Mouse (Mus musculus) forebrain, embryonic 11.5 days (tissue): ENCODE measurements at regions not wholly inside any gene's neighbourhood (a gene's known extent, or its start where the extent isn't known, plus 50 kb on each side); places are given as distances from the start of the nearest gene placed in this dataset.

Experiments used
- ATAC-seq: fragments of 200-750 bp; cut with Nextera tagmentation; replicated peaks from 2 replicates; pipeline ENCODE4 v1.8.0; 2017; ENCODE audit warnings: moderate TSS enrichment; ENCODE audit not compliant: low FRiP score
- DNase-seq: peaks from one replicate; pipeline ENCODE4 v3.0.0-alpha.2; 2017; ENCODE audit warnings: low spot score
- H3K27ac ChIP-seq: fragments of 300-500 bp; sonication (generic); 2 replicates; pipeline ENCODE4 v1.5.1; 2014; ENCODE audit warnings: low read depth, low read length
- H3K27me3 ChIP-seq: fragments of 300-500 bp; sonication (generic); 2 replicates; pipeline ENCODE4 v1.6.1; 2014; ENCODE audit warnings: mild to moderate bottlenecking, low read length, mixed read lengths; ENCODE audit not compliant: control insufficient read depth, insufficient read depth
- H3K36me3 ChIP-seq: fragments of 300-500 bp; sonication (generic); 2 replicates; pipeline ENCODE4 v1.6.1; 2014; ENCODE audit warnings: mild to moderate bottlenecking, low read length, moderate library complexity, mixed read lengths; ENCODE audit not compliant: control insufficient read depth, insufficient read depth
- H3K4me1 ChIP-seq: fragments of 300-500 bp; sonication (generic); replicated peaks from 2 replicates; pipeline ENCODE4 v1.6.1; 2014; ENCODE audit warnings: low read length, mixed read lengths; ENCODE audit not compliant: control insufficient read depth, insufficient read depth
- H3K4me2 ChIP-seq: fragments of 300-500 bp; sonication (generic); 2 replicates; pipeline ENCODE4 v1.6.1; 2014; ENCODE audit warnings: low read depth, mild to moderate bottlenecking, low read length, moderate library complexity, mixed read lengths; ENCODE audit not compliant: severe bottlenecking
- H3K4me3 ChIP-seq: fragments of 300-500 bp; sonication (generic); 2 replicates; pipeline ENCODE4 v1.5.1; 2014; ENCODE audit warnings: low read depth, low read length
- H3K9ac ChIP-seq: fragments of 300-500 bp; sonication (generic); 2 replicates; pipeline ENCODE4 v1.6.1; 2014; ENCODE audit warnings: low read length
- H3K9me3 ChIP-seq: fragments of 300-500 bp; sonication (generic); 2 replicates; pipeline ENCODE4 v1.6.1; 2016; ENCODE audit warnings: low read length, mixed read lengths; ENCODE audit not compliant: control insufficient read depth
- WGBS: fragments of 180-500 bp; shearing (Covaris S2); extraction: QIAGEN DNeasy Blood & Tissue Kit; methylation state at CpG from one replicate; pipeline ENCODE4 v1.1.7; 2014; 5-methylcytosine and 5-hydroxymethylcytosine counted together

DNA sequence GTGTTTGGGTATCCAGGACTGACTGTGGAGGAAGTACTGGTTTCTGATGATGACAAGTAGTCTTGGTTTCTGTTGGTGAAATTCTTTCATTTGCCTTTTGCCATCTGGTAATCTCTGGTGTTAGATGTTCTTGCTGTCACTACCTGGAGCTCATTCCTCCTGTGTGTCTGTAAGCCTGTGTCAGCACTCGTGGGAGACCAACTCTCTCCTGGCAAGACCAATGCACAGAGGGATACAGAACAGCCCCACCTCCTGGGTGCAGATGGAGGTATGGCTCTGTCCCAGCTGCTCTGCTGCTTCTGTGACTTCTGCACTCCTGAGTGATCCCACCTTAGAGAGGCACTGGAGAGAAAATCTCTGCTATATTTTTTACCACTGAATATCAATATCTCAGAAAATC, 285.4 kb downstream of the Csnka2ip start:
- Histone ChIP-seq H3K4me2 (no peak overlapping the region), H3K36me3 (no peaks in the 10 kb centered on the region), H3K27ac (no peak overlapping the region), H3K9me3 (no peaks in the 10 kb centered on the region), H3K27me3 (no peaks in the 10 kb centered on the region), H3K4me1 (no peaks in the 10 kb centered on the region), H3K4me3 (no peak overlapping the region), H3K9ac (no peak overlapping the region)
- ATAC-seq (no peak), DNase-seq (no peak)
- 65% methylated on average over 1 of the region's 1 CpGs for WGBS

DNA sequence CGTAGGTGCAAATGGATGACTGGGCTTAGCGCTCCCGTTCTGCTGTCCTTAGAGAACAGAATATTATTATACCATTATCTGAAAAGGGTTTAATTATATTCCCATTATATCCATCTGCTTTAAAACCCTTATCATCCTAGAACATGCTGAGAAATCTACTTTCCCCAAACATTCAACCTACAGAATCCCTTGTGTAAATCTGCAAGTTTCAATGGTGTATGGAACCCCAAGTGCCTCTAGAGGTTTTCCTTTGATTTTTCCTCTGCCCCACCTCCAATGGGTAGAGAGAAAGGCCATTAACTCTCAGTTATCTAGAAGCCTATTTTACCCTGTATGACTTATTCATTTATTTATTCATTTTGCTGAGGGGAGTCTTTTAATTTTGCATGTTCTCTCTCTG, 308.7 kb downstream of the Csnka2ip start:
- H3K27me3 ChIP-seq: no peaks in the 10 kb centered on the region
- WGBS: 93% methylated on average over 3 of the region's 3 CpGs
- no peak overlapping the region for H3K9ac ChIP-seq
- no peaks in the 10 kb centered on the region for H3K4me1 ChIP-seq
- DNase-seq: no peak
- H3K9me3 ChIP-seq: no peaks in the 10 kb centered on the region
- no peak overlapping the region for H3K27ac ChIP-seq
- no peak for ATAC-seq
- H3K4me2 ChIP-seq: no peak overlapping the region
- no peak overlapping the region for H3K4me3 ChIP-seq
- no peaks in the 10 kb centered on the region for H3K36me3 ChIP-seq

DNA sequence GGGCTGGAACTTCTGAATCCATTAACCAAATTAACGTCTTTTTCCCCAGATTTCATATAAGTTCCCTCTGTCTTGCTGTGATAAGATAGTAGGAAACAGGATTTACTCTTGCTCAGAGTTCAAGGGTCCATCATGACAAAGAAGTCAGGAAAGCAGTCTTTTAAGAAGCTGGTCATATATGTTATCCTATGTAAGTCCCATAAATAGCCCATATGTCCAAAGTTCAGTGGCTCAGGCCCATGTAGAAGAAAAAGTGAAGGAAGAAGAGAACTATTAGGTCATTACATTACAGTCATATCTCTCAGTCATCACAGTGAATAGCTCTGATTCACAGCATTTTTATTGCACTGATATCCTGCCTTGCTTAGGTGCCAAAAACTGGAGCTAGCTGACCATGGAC, 316.9 kb downstream of the Csnka2ip start:
- ATAC-seq (no peak), DNase-seq (no peak)
- WGBS: 88% methylated on average over 1 of the region's 1 CpGs

DNA sequence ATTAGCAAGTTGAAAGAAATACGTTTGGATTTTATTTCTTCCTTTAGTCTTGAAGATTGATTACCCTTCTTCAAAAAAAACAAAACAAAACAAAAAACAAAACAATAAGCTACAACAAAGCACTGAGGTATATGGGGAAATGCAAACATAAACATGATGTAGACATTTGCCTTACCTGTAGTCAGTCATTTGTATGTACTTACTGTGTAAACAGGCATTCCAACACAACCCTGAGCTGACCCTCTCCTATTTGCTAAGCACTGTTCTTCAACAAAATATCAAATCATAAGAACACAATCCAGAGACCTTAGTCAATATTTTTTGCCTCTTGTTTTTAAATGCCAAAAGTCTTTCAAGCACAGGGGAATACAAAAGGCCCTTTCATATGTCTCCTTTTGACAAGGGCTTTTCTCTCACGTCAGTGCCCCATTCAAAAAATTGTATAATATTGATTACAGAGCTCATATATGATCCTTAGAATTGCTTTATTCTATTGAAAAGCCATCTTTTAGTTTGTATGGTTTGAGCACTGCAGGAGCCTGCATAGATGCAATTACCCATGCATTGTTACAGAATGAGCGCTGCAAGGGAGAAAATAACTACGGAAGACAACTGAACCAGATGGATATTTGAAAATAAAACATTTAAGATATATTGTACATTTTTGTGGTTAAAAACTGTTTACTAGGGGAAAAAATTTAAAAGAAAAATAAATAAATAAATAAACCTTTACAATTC, 326.2 kb downstream of the Csnka2ip start:
- H3K9me3 ChIP-seq: no peaks in the 10 kb centered on the region

More for the DNA sequence above, 316.9 kb downstream of the Csnka2ip start:
- H3K9ac ChIP-seq: no peak overlapping the region
- H3K36me3 ChIP-seq: no peaks in the 10 kb centered on the region
- no peak overlapping the region for H3K4me2 ChIP-seq
- no peak overlapping the region for H3K27ac ChIP-seq
- H3K4me3 ChIP-seq: no peak overlapping the region
- no peaks in the 10 kb centered on the region for H3K27me3 ChIP-seq
- no peaks in the 10 kb centered on the region for H3K4me1 ChIP-seq
- no peaks in the 10 kb centered on the region for H3K9me3 ChIP-seq

DNA sequence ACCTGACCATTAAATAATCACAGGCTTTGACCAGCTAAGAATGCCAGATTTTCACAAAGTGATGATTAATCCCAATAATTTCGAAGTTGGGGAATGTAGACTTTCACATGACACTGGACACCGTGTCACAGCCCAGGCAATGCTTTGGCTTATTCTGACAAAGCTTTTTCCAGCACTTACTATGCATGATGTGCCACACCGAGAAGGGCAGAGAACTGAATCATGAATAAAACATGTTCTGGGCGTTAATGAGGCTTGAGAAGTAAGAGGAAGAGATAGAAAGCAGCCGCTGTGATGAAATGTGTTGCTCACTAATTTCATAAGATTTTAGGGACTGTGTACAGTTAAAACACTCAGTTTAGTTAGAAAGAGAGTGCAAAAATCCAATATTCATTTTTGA, 326.8 kb downstream of the Csnka2ip start:
- WGBS: 27% methylated on average over 5 of the region's 5 CpGs
- Histone ChIP-seq H3K4me3 (no peak overlapping the region), H3K4me2 (no peak overlapping the region), H3K36me3 (no peaks in the 10 kb centered on the region), H3K27ac (no peak overlapping the region), H3K27me3 (no peaks in the 10 kb centered on the region), H3K4me1 (no peaks in the 10 kb centered on the region), H3K9ac (no peak overlapping the region), H3K9me3 (no peaks in the 10 kb centered on the region)
- ATAC-seq (peak; percentile 89), DNase-seq (no peak)

More for the DNA sequence above, 326.2 kb downstream of the Csnka2ip start:
- ATAC-seq: peak; percentile 61
- no peak overlapping the region for H3K4me3 ChIP-seq
- 35% methylated on average over 4 of the region's 4 CpGs for WGBS
- H3K27ac ChIP-seq: no peak overlapping the region
- H3K4me2 ChIP-seq: no peak overlapping the region
- H3K9ac ChIP-seq: no peak overlapping the region
- H3K36me3 ChIP-seq: no peaks in the 10 kb centered on the region
- no peaks in the 10 kb centered on the region for H3K27me3 ChIP-seq
- H3K4me1 ChIP-seq: no peaks in the 10 kb centered on the region
- no peak for DNase-seq

DNA sequence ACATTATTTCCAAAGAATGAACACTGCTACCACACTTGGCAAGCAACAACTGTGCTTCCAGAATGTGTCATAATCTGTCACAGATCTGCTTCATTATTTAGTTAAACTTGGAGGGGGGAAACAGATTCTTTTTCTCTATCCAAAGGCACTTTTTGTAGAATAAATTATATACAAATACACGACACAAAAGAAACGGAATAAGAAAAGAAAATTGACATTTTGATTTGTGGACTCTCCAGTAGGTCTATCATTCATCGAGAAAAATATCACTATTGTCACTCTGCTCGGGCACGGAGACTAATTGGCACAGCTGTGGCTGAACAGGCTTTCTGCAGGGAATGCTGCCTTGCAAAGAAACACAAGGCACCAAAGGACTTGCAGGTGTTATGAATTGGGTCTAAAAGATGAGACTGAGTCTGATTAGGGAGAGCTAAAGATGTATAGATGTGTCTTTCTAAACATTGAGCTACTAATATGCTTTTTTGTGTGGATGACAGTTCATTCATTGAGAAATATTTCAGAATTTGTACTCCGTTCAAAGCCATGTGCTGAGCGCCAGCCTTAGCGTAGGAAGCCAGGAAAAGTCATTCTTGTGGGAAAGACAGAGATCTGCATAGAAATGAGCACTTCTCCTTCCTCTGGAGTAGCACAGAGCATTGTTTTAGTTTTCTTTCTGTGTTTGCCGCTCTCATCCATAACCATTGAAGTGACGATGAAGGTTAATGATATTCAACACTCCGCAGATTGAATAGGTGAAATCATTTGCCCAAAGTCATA, 337.1 kb downstream of the Csnka2ip start:
- no peak overlapping the region for H3K27ac ChIP-seq

DNA sequence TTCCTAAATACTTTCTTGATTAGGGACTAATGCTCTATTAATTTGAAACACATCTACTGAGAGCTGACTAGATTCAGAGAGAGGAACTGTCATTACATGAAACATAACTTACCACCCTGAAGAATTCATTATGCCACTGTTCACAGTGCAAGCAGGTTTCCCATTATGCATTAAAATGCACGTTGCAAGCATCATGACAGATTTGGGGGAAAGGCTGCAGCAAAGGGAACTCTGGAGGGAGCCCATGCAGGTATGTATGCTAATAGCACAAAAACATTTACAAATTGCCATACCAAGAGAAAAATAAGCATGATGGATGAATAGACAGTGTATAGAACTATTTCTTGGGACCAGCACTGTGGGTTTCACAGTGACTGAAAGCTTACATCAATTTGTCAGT, 351.1 kb downstream of the Csnka2ip start:
- no peaks in the 10 kb centered on the region for H3K9me3 ChIP-seq

More for the DNA sequence above, 337.1 kb downstream of the Csnka2ip start:
- no peaks in the 10 kb centered on the region for H3K36me3 ChIP-seq
- no peak overlapping the region for H3K9ac ChIP-seq
- H3K27me3 ChIP-seq: no peaks in the 10 kb centered on the region
- H3K4me2 ChIP-seq: no peak overlapping the region
- no peaks in the 10 kb centered on the region for H3K4me1 ChIP-seq
- H3K9me3 ChIP-seq: no peaks in the 10 kb centered on the region
- ATAC-seq (0 out of 2 replicates have a peak, but pooled peaks have one; percentile 51), DNase-seq (no peak)
- 61% methylated on average over 11 of the region's 11 CpGs for WGBS
- no peak overlapping the region for H3K4me3 ChIP-seq

DNA sequence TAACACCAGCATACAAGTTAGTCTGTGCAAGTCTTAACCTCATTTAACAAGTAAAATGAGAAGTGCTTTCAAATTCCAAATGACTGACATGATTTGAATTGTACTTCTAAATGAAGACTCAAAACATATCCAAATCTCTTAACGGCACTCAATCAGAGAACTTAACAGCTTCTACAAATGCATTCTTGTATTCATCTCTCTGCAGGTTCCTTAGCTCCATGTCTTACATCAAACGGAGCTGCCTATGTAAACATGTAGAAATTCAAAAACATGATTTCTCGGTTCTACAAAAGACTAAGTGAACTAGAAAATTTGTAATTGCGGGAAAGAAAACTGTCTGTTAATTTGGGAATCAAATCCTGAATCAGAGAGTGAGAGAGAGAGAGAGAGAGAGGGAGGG, 353.5 kb downstream of the Csnka2ip start:
- Histone ChIP-seq H3K27me3 (no peaks in the 10 kb centered on the region), H3K4me3 (no peak overlapping the region), H3K4me2 (no peak overlapping the region), H3K4me1 (no peaks in the 10 kb centered on the region), H3K9ac (no peak overlapping the region), H3K36me3 (no peaks in the 10 kb centered on the region), H3K27ac (no peak overlapping the region), H3K9me3 (no peaks in the 10 kb centered on the region)
- DNase-seq: no peak
- WGBS: 25% methylated on average over 4 of the region's 4 CpGs
- no peak for ATAC-seq

More for the DNA sequence above, 351.1 kb downstream of the Csnka2ip start:
- no peaks in the 10 kb centered on the region for H3K4me1 ChIP-seq
- H3K4me3 ChIP-seq: no peak overlapping the region
- H3K9ac ChIP-seq: no peak overlapping the region
- no peaks in the 10 kb centered on the region for H3K36me3 ChIP-seq
- 57% methylated on average over 1 of the region's 1 CpGs for WGBS
- no peak for DNase-seq
- no peaks in the 10 kb centered on the region for H3K27me3 ChIP-seq
- ATAC-seq: no peak
- H3K27ac ChIP-seq: no peak overlapping the region
- H3K4me2 ChIP-seq: no peak overlapping the region
